Mouse (Mus musculus): Measurements from ENCODE around the gene Naa35.

DNA sequence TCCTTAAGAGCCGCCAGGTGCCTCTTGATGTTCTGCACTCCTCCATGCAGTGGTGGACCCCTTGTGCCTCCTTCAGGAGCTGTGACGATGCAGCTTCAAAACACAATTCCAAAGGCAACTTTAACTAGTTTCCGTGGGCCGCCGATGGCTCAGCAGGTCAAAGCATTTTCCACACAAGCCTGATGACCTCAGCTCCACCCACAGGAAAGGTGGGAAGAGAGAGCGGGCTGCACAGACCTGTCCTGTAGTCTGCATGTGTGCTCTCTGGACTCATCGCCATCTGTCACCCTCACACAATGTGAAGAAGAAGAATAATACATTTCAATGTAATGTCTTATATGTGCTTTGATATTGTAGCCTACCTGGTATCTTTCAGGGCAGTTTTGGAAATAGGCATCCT, 41.7 kb downstream of the Naa35 start:
- TF ChIP-seq MAFK (IDR thresholded peaks at IDR 0.05; ENCODE audit: insufficient read depth, low read depth, low read length) (no peak), CHD2 (IDR thresholded peaks at IDR 0.05; ENCODE audit: low read depth, low read length) (no peak), HCFC1 (IDR thresholded peaks at IDR 0.05; ENCODE audit: borderline replicate concordance, insufficient read depth, low read length) (no peak)

All from ES-E14 (cell line).